Mouse (Mus musculus) embryonic fibroblast, embryonic 13.5 days (primary cell): ENCODE measurements at regions not wholly inside any gene's neighbourhood (a gene's known extent, or its start where the extent isn't known, plus 50 kb on each side); places are given as distances from the start of the nearest gene placed in this dataset.

ENCODE experiments used
- H3K27ac ChIP-seq: 2 replicates; pipeline ENCODE4 v1.5.1; 2012; ENCODE audit warnings: low read length, control low read depth, inconsistent platforms; ENCODE audit not compliant: insufficient read depth
- H3K4me1 ChIP-seq: 2 replicates; pipeline ENCODE4 v1.6.1; 2011; ENCODE audit warnings: low read length; ENCODE audit not compliant: control insufficient read depth, insufficient read depth
- H3K4me3 ChIP-seq: 2 replicates; pipeline ENCODE4 v1.5.1; 2011; ENCODE audit warnings: mild to moderate bottlenecking, control low read depth, low read length; ENCODE audit not compliant: insufficient read depth
- CTCF ChIP-seq: IDR thresholded peaks from 2 replicates; pipeline ENCODE4 v1.5.1; 2011; ENCODE audit warnings: mild to moderate bottlenecking, control low read depth, low read length, moderate library complexity, borderline replicate concordance; ENCODE audit not compliant: insufficient read depth
- POLR2A ChIP-seq: IDR thresholded peaks from 2 replicates; pipeline ENCODE4 v1.6.1; 2011; ENCODE audit warnings: low read depth, mild to moderate bottlenecking, control low read depth, low read length, moderate library complexity

DNA sequence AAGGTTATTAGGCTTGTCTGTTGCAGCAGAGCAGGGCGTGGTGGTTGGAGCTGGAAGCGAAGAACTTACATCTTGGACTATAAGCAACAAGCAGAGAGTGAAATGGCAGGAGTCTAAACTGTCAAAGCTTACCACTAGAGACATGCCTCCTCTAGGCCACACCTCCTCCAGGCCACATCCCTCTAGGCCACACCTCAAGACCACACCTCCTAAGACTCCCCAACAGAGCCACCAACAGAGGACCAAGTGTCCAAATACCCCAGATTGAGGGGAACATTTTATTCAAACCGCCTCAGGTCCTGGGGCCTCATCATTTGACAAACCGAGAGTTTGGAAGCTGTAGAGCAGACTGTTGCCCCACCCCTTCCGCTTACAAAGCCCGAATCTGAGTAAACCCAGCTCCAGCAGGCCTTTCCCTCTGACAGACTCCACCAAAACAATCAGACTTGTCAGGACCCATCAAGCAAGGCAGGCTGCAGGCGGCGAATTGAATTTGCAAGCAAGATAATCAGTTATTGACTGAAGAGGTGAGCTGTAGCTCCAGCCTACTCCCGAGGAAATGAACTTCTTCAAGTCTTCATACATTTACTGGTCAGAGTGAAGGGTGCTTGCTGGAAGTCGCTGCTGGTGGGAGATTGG lies 253.5 kb upstream of the Kcnab2 start:
- H3K4me3 ChIP-seq, result no peak overlapping the region
- TF ChIP-seq CTCF (no peak), POLR2A (no peak)
- H3K4me1 ChIP-seq, result no peaks in the 10 kb centered on the region
- H3K27ac ChIP-seq, result no peak overlapping the region

DNA sequence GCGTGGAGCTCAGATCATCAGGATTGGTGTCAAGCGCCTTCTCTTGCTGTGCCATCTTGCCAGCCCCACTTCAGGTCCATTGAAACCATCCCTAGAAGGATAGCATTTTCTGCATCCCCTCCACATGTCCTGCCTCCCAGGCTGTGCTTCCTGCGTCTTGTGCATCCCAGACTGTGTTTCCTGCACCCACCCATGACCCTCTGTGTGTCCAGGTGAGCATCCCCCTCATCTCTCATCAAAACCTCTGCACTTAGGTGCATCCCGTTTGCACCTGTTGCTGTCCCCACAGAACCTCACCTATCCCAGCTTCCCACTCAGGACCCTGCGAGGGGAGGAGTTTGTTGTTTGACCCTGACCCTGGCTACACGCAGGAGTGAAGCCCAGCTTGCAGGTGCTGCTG lies 251.8 kb upstream of the Kcnab2 start:
- H3K4me1 ChIP-seq, result no peaks in the 10 kb centered on the region
- H3K4me3 ChIP-seq, result no peak overlapping the region
- no peak for TF ChIP-seq CTCF
- no peak for TF ChIP-seq POLR2A
- H3K27ac ChIP-seq, result no peak overlapping the region

DNA sequence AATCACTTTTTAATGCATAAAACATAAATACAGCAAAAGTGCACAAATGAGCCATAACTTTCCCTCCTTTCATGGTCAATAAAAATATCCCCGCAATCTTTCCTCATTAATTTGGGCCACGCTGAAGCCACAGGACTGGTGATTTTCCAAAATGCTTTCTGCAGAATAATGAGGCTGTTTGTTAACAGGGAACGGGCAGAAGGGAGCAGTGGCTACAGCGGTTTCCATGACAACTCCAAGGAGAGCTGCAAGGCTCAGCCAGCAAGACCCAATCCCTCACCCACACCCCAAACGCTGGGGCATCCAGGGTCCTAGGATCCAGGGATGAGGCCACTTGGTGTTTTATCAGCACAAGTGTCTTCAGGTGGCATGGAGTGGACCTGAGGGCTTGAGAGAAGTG lies 248.2 kb upstream of the Kcnab2 start:
- H3K4me3 ChIP-seq, result no peak overlapping the region
- TF ChIP-seq CTCF, result no peak
- no peak for TF ChIP-seq POLR2A
- H3K4me1 ChIP-seq, result no peaks in the 10 kb centered on the region
- no peak overlapping the region for H3K27ac ChIP-seq

DNA sequence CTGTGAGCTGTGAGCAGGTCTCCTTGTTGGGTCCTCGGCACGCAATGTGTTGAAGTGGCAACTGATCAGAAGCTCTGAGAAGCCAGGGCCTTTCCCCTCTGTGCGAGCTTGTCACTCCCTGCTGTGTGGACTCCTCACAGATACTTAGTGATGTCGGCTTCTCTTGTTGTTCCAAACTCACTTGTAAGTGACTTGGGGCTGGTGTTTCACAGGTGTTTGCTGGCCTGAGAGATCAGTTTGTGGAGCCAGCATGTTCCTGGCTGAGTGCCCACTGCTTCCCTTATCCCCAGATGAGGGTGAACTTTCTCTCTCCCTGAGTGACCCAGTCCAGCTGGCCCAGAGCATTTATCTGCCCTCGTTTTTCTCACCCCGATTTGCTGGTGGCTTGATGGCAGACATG lies 247.8 kb upstream of the Kcnab2 start:
- TF ChIP-seq POLR2A, result no peak
- TF ChIP-seq CTCF, result no peak
- Histone ChIP-seq H3K4me1 (no peaks in the 10 kb centered on the region), H3K4me3 (no peak overlapping the region), H3K27ac (no peak overlapping the region)

DNA sequence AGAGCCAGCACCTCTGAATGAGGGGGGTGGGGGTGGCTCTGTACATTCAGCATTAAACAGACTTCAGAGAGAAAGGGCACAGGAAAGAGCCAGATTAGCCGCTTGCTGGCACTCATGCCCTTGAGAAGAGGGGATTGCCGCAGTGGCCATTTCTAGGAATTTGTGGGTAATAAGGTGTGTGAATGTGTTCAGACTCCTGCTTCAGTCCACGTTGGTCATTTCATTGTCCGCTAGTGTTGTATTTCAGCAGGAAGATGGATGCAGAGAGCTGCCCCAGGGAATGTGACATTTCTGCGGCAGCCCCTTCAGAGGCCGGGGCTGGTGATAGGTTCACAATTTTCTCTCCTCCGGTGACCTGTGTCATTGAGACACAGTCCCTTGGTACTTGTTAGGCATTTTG lies 247.1 kb upstream of the Kcnab2 start:
- H3K27ac ChIP-seq, result no peak overlapping the region
- TF ChIP-seq CTCF (no peak), POLR2A (no peak)
- no peak overlapping the region for H3K4me3 ChIP-seq
- no peaks in the 10 kb centered on the region for H3K4me1 ChIP-seq

DNA sequence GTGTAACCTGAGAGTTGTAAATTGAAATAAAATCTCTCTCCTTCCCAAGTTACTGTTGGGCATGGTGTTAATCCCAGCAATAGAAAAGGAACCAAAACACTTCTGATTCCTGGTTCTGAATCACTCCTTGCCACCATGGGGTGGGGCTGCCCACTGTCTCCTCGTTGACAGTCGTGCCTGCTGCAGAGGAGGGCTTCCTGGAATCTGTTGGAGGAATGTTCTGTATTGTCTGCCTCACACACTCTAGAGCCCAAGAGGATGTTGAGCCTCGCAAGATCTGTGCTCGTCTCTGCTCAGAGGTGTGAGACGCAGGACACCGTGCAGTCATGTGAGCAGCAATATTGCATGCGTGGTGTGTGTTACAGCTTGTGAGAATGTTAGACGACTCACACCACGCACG lies 246.4 kb upstream of the Kcnab2 start:
- TF ChIP-seq POLR2A (no peak), CTCF (no peak)
- Histone ChIP-seq H3K4me3 (no peak overlapping the region), H3K4me1 (no peaks in the 10 kb centered on the region), H3K27ac (no peak overlapping the region)

DNA sequence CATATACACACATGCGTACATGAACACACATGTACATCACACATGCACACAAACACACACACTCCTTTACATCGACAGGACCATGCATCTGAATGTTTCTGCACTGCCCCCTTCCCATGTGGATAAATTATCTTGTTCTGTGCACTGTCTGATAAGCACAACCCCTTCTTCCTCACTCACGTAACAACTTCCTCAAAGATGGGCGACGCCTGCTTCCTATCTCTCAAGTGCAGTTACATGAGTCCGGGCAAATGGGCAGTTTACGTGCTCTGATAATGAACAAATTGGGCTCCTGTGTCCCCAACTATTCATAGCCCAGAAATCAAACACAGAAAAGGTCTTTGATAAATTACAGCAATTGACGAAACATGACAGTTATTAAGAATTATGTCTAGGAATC lies 242.9 kb upstream of the Kcnab2 start:
- H3K27ac ChIP-seq, result no peak overlapping the region
- H3K4me1 ChIP-seq, result no peaks in the 10 kb centered on the region
- no peak overlapping the region for H3K4me3 ChIP-seq
- no peak for TF ChIP-seq CTCF
- no peak for TF ChIP-seq POLR2A

DNA sequence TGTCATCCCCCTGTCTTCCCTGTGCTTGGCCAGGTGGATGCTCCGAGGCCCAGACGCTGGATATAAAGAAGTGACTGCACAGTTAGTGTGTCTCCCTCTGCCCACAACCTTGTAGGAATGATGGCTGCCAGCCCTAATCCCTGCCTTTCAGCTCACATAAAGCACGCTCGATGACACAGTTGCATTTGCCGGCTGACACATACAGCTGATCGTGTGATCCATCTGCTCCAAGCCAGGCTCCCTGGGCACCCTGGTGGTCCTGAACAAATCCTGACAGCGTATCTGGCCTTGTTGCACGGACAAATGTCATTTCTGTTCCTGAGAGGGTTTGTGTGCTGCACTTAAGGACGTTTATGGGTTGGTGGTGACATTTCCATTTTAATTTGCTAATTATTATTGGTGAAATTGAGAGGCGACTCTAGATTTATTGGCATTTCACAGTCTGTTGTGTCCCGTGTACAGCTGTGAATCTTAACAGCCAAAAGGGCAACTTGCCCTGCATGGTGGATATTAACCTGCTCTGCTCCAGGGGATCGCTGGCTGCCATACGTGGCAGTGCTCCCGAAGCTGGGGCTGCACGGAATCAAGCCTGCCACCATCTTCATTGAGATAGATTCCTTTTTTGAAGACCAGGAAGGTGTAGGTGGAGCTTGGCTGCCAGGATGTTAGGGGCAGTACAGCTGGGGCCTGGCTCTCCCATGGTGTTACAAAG lies 241.9 kb upstream of the Kcnab2 start:
- TF ChIP-seq CTCF (no peak), POLR2A (no peak)
- Histone ChIP-seq H3K27ac (no peak overlapping the region), H3K4me3 (no peak overlapping the region), H3K4me1 (no peaks in the 10 kb centered on the region)

DNA sequence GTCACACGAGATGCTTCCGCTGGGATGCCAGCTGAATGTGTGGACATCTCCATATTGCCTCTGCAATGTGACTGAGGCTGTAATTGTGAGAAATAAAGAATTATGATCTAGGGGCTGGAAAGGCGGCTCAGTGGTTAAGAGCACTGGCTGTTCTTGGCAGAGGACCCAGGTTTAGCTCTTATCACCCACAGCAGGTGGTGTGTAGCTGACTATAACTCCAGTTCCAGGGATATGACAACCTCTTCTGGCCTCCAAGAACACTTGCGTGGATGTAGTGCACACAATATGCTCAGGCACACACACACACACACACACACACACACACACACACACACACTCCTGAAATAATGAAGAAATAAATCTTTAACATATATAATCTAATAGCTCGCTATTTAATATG lies 232.7 kb upstream of the Kcnab2 start:
- no peaks in the 10 kb centered on the region for H3K4me1 ChIP-seq
- H3K27ac ChIP-seq, result no peak overlapping the region
- TF ChIP-seq POLR2A (no peak), CTCF (no peak)
- H3K4me3 ChIP-seq, result no peak overlapping the region

DNA sequence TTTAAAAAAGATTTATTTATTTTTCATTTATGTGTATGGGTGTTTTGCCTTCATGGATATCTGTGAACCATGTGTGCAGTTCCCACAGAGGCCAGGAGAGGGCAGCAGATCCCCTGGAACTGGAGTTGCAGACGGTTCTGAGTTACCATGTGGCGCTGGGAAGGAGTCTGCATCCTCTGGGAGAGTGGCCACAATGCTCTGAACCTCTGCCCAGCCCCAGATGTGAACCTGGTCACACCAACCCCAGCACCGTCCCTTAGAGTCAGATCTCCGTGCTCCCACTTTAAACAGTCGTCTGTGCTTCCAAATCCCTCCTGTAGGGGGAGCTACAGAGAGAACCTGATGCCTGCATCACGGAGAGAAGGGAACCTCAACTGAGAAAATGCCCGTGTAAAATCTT lies 222.5 kb upstream of the Kcnab2 start:
- no peak for TF ChIP-seq CTCF
- no peak for TF ChIP-seq POLR2A
- H3K4me3 ChIP-seq, result no peak overlapping the region
- H3K4me1 ChIP-seq, result no peaks in the 10 kb centered on the region
- H3K27ac ChIP-seq, result no peak overlapping the region
